Mouse (Mus musculus): Measurements from ENCODE around the gene Adgrg1. TPM values are rescaled to one million over a fixed set of nuclear protein-coding genes. Genes with fewer than 3 reads are reported as not detected.

Gene Adgrg1
- polyA plus RNA-seq (2015; fragmentation: Nextera tagmentation; extraction: Ambion mirVana) = 7.9 and 8.7 TPM in 2 replicates

GRCm38 (mm10) chr8:94974467-94975165 is at the start of gene Adgrg1:
TSS of gene Adgrg1 (plus strand) at chr8:94974751.
- 38% methylated on average over 7 of the region's 7 CpGs for WGBS
- Histone ChIP-seq H3K4me3 (no peak within 1 kb of the TSS), H3K4me1 (peaks cover 20% of the 10 kb centered on the region), H3K9ac (no peak within 1 kb of the TSS), H3K36me3 (no peaks in the 10 kb centered on the region), H3K4me2 (replicated peaks) (no peak within 1 kb of the TSS), H3K27ac (no peak within 1 kb of the TSS), H3K27me3 (peaks cover 22% of the 10 kb centered on the region), H3K9me3 (no peaks in the 10 kb centered on the region)
- ATAC-seq (ENCODE audit: low FRiP score, low read depth) = no peak

DNA sequence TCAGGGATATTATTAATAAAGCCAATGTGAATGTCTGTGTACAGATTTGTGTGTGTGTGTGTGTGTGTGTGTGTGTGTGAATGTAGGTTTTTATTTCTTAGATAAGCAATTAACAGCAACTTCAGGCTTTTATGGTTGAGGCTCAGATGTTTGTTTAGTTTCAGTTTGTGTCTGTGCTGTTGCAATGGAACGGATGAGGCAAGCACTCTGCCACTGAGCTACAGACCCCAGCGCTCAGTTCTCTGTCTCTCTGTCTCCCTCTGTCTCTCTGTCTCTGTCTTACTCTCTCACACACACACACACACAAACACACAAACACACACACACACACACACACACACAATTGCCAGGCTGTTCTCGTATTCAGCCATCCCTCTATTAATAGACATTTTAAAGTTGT is 46.3 kb upstream of the Adgrg1 start:
- H3K4me1 ChIP-seq = no peaks in the 10 kb centered on the region
- H3K36me3 ChIP-seq = no peaks in the 10 kb centered on the region
- no peaks in the 10 kb centered on the region for H3K9me3 ChIP-seq
- no peak overlapping the region for H3K4me2 ChIP-seq (replicated peaks)
- no peaks in the 10 kb centered on the region for H3K27me3 ChIP-seq
- WGBS = 78% methylated on average over 3 of the region's 3 CpGs
- H3K9ac ChIP-seq = no peak overlapping the region
- H3K4me3 ChIP-seq = no peak overlapping the region
- H3K27ac ChIP-seq = no peak overlapping the region
- no peak for ATAC-seq (ENCODE audit: low FRiP score, low read depth)

GRCm38 (mm10) chr8:94933918-94934317 is 40.6 kb upstream of the Adgrg1 start:
- H3K36me3 ChIP-seq = no peaks in the 10 kb centered on the region
- no peaks in the 10 kb centered on the region for H3K4me1 ChIP-seq
- H3K9me3 ChIP-seq = no peaks in the 10 kb centered on the region
- WGBS = 57% methylated on average over 5 of the region's 5 CpGs
- no peaks in the 10 kb centered on the region for H3K27me3 ChIP-seq
- no peak overlapping the region for H3K9ac ChIP-seq
- no peak overlapping the region for H3K4me2 ChIP-seq (replicated peaks)
- no peak for ATAC-seq (ENCODE audit: low FRiP score, low read depth)
- no peak overlapping the region for H3K27ac ChIP-seq
- H3K4me3 ChIP-seq = no peak overlapping the region

DNA sequence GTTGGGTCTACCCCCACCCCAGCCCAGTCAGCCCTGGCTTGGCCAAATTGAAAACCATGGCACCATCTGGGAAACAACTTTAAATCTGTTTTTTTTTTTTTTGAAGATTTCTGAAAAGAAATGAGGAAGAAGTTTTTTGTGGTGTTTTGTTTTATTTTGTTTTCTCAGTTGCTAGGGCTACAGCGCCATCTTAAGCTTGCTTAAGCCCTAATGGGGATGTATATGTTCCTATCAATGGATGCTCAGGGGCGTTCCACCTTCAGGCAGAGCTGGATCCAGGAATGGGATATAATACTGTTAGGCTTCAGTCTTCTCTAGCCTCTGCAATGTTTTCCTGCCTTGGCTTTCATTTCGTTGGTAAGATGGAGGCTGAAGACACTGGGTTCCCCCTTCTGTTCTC is 39.4 kb upstream of the Adgrg1 start:
- 74% methylated on average over 3 of the region's 3 CpGs for WGBS

DNA sequence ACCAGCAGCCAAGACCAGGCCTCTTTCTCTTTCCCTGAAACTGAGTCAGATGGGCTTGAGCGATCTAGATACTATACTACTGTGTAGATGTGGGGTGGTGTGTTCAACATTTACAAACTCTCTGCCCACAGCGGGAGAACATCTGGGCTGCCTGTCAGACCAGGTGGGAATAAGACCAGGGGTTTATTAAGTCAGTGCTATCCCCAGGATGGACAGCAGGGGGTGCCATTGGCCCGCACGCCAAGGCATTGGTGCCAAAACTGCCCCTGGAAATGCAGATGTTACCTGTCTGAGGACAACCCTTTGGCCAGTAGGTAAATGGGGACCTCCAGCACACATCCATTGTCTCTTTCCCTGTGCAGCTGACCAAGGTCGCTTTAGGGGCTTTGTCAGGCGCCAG is 32.0 kb upstream of the Adgrg1 start:
- ATAC-seq (ENCODE audit: low FRiP score, low read depth) = peak; percentile 36; the same call in 1 of the 2 replicates
- H3K27me3 ChIP-seq = no peaks in the 10 kb centered on the region
- H3K4me1 ChIP-seq = no peaks in the 10 kb centered on the region
- no peak overlapping the region for H3K4me2 ChIP-seq (replicated peaks)
- H3K9ac ChIP-seq = no peak overlapping the region
- no peak overlapping the region for H3K27ac ChIP-seq
- WGBS = 13% methylated on average over 6 of the region's 6 CpGs
- H3K9me3 ChIP-seq = no peaks in the 10 kb centered on the region
- no peaks in the 10 kb centered on the region for H3K36me3 ChIP-seq
- no peak overlapping the region for H3K4me3 ChIP-seq

More for the DNA sequence above, 39.4 kb upstream of the Adgrg1 start:
- Histone ChIP-seq H3K36me3 (no peaks in the 10 kb centered on the region), H3K27ac (no peak overlapping the region), H3K4me1 (no peaks in the 10 kb centered on the region), H3K9me3 (no peaks in the 10 kb centered on the region), H3K4me2 (replicated peaks) (no peak overlapping the region), H3K9ac (no peak overlapping the region), H3K4me3 (no peak overlapping the region), H3K27me3 (no peaks in the 10 kb centered on the region)
- ATAC-seq (ENCODE audit: low FRiP score, low read depth) = no peak

DNA sequence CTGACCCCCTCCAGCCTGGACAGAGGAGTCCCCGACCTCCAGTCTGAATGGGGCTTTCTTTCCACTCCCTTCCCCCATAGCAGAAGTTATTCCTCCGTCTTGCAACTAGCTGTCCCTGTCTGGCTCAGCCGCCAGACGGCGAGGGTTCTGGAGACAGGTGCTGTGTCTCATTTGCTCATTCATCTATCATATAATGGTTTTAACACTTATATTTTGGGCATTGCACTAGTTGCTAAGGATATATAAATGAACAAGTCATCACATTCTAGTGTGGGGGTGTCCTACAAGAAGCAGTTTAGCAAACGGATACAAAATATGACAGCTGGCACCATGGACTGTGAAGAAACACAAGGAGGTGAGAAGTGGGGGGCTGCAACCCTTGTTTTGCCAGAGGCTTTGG is 29.4 kb upstream of the Adgrg1 start:
- Histone ChIP-seq H3K36me3 (no peaks in the 10 kb centered on the region), H3K4me3 (no peak overlapping the region), H3K27ac (no peak overlapping the region), H3K4me1 (no peaks in the 10 kb centered on the region), H3K4me2 (replicated peaks) (no peak overlapping the region), H3K9ac (no peak overlapping the region), H3K27me3 (no peaks in the 10 kb centered on the region), H3K9me3 (no peaks in the 10 kb centered on the region)
- 56% methylated on average over 6 of the region's 6 CpGs for WGBS
- no peak for ATAC-seq (ENCODE audit: low FRiP score, low read depth)

- H3K36me3 ChIP-seq = no peaks in the 10 kb centered on the region
- no peak overlapping the region for H3K4me2 ChIP-seq (replicated peaks)
- no peak for ATAC-seq (ENCODE audit: low FRiP score, low read depth)
- no peak overlapping the region for H3K27ac ChIP-seq
- no peaks in the 10 kb centered on the region for H3K9me3 ChIP-seq
- no peak overlapping the region for H3K4me3 ChIP-seq
- WGBS = 81% methylated on average over 4 of the region's 4 CpGs
- H3K27me3 ChIP-seq = no peaks in the 10 kb centered on the region
- no peaks in the 10 kb centered on the region for H3K4me1 ChIP-seq
- H3K9ac ChIP-seq = no peak overlapping the region
These were observed 26.1 kb upstream of the Adgrg1 start for GRCm38 (mm10) chr8:94948421-94948820.

- Histone ChIP-seq H3K27me3 (no peaks in the 10 kb centered on the region), H3K27ac (no peak overlapping the region), H3K4me1 (no peaks in the 10 kb centered on the region; the same call in 1 of the 2 replicates), H3K4me3 (no peak overlapping the region), H3K9ac (no peak overlapping the region), H3K36me3 (no peaks in the 10 kb centered on the region), H3K4me2 (replicated peaks) (no peak overlapping the region), H3K9me3 (no peaks in the 10 kb centered on the region)
- 91% methylated on average over 4 of the region's 4 CpGs for whole genome bisulfite sequencing
- no peak for ATAC-seq (ENCODE audit: low FRiP score, low read depth)
These were observed 25.5 kb upstream of the Adgrg1 start for GRCm38 (mm10) chr8:94949010-94949409.

DNA sequence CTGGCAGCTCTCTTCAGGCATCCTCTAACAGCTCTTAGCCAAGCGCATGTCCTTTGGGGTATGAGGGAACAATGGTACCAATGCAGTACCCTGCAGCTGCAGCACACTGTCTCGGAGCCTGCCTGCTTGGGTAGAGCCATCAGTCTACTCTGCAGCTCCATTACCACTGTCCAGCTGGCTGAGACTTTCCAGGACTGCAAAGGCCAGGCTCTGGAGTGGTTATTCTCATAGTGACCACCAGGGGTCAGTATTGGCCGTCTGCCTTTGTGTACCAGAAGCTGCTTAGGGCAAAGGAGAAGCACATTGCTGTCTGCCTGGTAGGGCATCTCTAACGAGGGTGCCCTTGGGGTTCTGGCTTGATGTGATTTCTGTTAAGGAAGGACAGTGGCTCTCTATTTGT is 24.5 kb upstream of the Adgrg1 start:
- Histone ChIP-seq H3K9ac (no peak overlapping the region), H3K27ac (no peak overlapping the region), H3K4me2 (replicated peaks) (no peak overlapping the region), H3K4me3 (no peak overlapping the region), H3K27me3 (no peaks in the 10 kb centered on the region), H3K9me3 (no peaks in the 10 kb centered on the region), H3K4me1 (peaks cover 5% of the 10 kb centered on the region; the same call in 1 of the 2 replicates), H3K36me3 (no peaks in the 10 kb centered on the region)
- peak; percentile 19; the same call in 1 of the 2 replicates for ATAC-seq (ENCODE audit: low FRiP score, low read depth)
- WGBS = 24% methylated on average over 4 of the region's 4 CpGs

- Histone ChIP-seq H3K4me2 (replicated peaks) (no peak overlapping the region), H3K9ac (no peak overlapping the region), H3K27me3 (no peaks in the 10 kb centered on the region), H3K4me1 (peaks cover 5% of the 10 kb centered on the region; the same call in 1 of the 2 replicates), H3K4me3 (no peak overlapping the region), H3K36me3 (no peaks in the 10 kb centered on the region), H3K27ac (no peak overlapping the region), H3K9me3 (no peaks in the 10 kb centered on the region)
- ATAC-seq (ENCODE audit: low FRiP score, low read depth) = peak; percentile 44; the same call in 1 of the 2 replicates
- WGBS = 80% methylated on average over 5 of the region's 5 CpGs
These were observed 24.1 kb upstream of the Adgrg1 start for GRCm38 (mm10) chr8:94950458-94950857.

GRCm38 (mm10) chr8:94952086-94952485 is 22.5 kb upstream of the Adgrg1 start:
- Histone ChIP-seq H3K36me3 (no peaks in the 10 kb centered on the region), H3K4me3 (no peak overlapping the region), H3K4me1 (peaks cover 5% of the 10 kb centered on the region; the same call in 1 of the 2 replicates), H3K4me2 (replicated peaks) (no peak overlapping the region), H3K9me3 (no peaks in the 10 kb centered on the region), H3K27ac (no peak overlapping the region), H3K27me3 (no peaks in the 10 kb centered on the region), H3K9ac (no peak overlapping the region)
- no peak for ATAC-seq (ENCODE audit: low FRiP score, low read depth)
- 71% methylated on average over 5 of the region's 5 CpGs for WGBS

DNA sequence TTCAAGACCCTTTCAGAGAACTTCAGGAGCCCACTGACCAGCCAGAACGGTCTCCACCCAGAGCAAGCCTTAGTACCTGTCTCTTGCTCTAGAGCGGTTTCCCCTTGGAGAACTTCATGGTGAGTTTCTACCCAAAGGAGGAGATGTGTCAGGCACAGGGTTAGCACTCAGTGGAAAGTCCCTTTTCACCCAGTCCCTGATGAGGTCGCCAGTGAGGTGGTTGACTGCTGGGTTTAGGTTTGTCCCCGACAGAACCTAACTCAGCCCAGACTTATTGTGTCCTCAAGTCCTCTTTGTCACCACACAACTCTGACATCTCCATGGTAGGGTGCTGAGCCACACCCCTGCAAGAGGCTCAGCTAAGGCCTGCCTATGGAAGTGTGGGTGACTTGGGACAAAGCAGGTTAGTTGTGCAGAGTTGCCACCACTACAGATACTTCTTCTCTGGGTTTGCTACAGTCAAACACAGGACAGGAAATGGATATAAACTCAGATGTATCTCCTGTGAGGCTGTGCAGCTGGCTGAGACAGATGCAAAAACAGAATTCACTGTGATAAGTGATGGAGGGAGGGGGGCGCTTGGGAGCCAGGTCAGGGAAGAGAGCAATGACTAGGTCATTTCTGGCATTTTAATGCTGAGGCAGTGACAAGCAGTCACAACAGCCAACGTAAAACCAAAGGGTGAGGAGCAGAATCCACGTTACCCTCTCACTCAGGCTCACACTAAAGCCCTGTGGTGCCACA is 20.8 kb upstream of the Adgrg1 start:
- no peak overlapping the region for H3K4me2 ChIP-seq (replicated peaks)
- WGBS = 69% methylated on average over 7 of the region's 7 CpGs
- no peak for ATAC-seq (ENCODE audit: low FRiP score, low read depth)
- H3K27ac ChIP-seq = no peak overlapping the region
- H3K27me3 ChIP-seq = no peaks in the 10 kb centered on the region
- no peak overlapping the region for H3K4me3 ChIP-seq
- no peaks in the 10 kb centered on the region for H3K9me3 ChIP-seq
- H3K9ac ChIP-seq = peak overlapping the region; percentile 25; the same call in 1 of the 2 replicates
- H3K4me1 ChIP-seq = peaks cover 5% of the 10 kb centered on the region; the same call in 1 of the 2 replicates
- H3K36me3 ChIP-seq = no peaks in the 10 kb centered on the region

Measured in limb, embryonic 13.5 days (tissue).